Mouse (Mus musculus) lung, postnatal 36 days (tissue): Measurements from ENCODE around the gene Dnah2.
A peak's percentile ranks its signal among the peaks of the same experiment; 100 is the strongest.
"Not testable (repeated sequence)": the region's sequence is repeated elsewhere in the genome, so short reads cannot be mapped to it uniquely, and the experiment has no call there.

ENCODE experiments used
- DNase-seq: peaks from one replicate; pipeline ENCODE4 v3.0.0; 2022; ENCODE audit warnings: mixed read lengths

Gene Dnah2

DNA sequence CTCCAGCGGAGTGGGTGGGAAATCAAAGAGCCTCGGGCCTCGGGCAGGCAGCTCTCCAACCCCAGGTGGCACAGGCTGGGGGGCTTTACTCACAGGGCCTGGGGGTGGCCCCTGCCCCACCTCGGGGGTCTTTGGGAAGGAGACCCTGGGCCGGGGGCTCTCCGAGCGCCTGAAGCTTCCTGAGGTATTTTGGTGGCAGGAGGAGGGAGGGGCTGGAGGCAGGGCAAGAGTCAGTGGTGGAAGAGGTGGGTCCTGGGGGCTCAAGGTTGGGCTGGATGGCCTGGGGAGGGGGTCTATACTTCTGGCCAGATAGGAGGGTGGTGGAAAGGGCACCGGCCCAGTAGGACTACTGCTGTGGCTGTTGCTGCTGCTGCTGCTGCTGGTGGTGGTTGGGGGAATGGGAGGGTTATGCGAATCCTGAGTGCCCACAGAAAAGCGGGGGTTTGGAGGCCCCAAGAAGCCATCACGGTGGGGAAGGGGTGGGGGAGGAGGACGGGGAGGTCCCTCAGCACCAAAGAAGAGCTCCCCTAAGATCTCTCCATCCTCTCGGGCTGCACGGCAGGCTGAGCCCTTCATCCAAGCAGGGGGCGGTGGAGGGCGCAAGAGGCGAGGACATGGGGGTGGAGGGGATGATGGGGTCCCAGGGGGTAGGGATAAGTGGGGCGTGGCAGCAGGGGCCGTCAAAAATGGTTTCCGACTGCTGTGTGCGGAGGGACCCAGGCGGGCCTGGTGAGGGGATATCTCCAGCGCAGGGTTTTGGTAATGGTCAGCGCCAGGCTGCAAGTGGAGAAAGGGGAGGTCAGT, 143.3 kb downstream of the Dnah2 start:
- DNase-seq, result no peak

DNA sequence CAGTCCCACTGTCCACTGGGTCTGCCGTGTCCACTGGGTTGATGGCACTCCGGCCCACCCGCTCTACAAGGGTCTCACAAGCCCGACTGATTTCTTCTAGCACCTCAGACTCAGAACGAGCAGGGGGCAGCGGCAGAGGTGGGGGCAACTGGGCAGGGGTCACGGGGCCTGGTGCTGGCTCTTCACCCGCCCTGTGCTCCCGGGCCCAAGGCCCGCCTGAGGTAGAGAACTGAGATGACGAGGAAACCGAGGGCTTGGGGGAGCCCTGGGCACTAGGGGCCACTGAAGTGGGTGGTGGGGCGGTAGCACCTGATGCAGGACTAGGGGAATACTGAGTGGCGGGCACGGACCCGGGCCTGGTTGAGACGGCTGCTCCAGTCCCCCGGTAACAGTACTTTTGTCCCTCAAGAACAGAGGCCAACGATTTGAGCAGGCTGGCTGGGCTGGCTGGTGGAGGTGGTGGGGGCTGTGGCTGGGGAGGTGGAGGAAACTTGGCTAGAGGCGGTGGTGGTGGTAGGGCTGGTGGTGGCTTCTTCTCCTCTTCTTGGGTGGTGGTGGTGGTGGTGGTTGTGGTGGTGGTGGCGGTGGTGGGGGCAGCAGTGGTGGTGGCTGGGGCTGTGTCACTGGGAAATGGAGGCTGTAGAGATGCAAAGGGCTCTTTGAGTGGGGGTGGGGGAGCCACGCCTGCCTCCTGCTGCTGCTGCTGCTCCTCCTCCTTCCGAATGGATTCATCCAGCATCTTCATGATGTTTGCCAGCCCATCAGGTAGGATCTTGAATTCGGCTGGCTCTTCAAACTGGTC, 144.1 kb downstream of the Dnah2 start:
- DNase-seq, result no peak

DNA sequence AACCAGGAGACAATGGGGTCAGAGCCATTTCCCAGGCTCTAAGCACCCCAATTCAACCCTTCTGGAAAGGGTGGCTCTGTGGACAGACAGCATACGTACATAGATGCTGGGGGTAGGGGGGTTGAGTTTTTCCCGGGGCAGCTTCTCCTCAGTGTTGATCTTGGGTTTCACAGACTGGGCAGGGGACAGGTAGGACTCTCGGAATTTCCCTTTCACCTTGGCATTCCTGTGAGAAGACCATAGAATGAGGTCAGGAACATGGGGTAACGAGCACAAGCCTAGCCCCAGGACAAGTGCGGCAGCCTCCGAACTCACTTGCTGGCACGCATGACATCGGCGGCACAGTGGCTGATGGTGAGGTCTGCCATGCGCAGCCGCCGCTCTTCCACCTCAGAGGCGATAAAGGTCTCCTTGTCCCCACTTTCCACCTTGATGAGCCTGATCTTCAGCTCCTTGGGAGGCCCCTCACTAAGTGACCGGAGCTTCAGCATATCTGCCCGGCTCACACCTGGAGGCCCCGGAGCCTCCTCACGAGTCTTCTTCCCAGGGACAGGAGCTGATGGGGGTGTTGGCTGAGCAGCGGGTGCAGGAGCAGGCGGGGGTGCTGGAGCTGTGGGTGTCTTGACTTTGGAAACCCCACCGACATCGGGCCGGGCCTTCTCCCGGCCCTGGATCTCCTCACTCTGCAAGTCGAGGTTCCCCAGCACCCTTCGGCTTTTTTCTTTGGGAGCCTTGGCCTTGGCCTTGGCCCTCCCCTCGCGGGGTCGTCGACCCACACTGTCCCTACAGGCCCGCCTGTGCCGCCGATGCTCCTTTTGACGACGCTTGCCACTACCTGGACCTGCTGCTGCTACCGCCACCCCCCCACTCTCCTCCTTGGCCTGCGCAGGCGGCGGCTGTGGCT, 145.0 kb downstream of the Dnah2 start:
- DNase-seq, result no peak

- DNase-seq, result no peak
Observed at GRCm38 (mm10) chr11:69401987-69402386, 146.9 kb downstream of the Dnah2 start.

DNA sequence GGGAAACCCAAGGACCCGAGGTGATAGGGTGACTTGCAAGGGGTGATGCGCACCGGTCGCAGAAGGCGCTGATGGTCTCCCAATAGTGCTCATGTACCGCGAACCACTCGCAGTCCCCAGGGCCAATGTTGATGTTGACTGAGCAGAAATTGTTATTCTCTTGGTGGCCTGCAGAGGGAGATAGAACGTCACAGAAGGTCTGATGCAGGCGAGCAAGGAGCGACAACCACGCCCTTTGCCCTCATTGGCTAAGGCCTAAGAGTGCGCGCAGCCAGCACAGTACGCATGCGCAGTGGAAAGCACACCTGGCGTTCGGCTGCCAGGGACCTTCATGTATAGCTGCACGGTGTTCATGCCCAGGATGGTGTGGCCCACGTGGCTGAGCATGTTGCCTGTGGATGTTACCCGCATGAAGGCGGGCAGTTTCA, 147.7 kb downstream of the Dnah2 start:
- DNase-seq, result peak; percentile 96

- DNase-seq, result no peak
Observed at GRCm38 (mm10) chr11:69400083-69400850, 148.6 kb downstream of the Dnah2 start.

- DNase-seq, result no peak
Observed at GRCm38 (mm10) chr11:69399201-69400082, 149.5 kb downstream of the Dnah2 start.

- DNase-seq, result no peak
Observed at GRCm38 (mm10) chr11:69398486-69399200, 150.3 kb downstream of the Dnah2 start.

DNA sequence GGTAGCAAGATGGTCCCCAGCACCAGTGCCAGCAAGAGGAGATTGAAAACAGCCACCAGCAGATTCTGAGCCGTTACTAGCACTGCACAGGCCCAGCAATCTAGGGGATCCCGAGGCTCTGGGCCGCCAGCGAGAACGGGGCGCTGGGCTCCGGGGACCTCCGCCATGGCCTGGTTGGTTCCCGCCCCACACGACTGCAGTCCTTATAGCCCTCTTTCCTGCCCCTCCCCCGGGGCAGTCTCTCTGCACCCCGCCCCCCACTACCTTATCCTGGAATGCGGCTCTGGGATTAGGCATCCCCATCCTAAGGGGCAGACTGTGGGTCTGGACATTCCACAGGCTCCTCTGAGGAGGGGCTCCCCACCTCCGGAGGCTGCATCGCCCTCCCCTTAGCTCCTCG, 150.9 kb downstream of the Dnah2 start, which contains the start of gene Tmem88:
Gene Tmem88, minus strand, starts transcription at position 176 of the 400 bp plus-strand sequence.
- peak; percentile 50 for DNase-seq

- DNase-seq, result no peak
Observed at GRCm38 (mm10) chr11:69397581-69398057, 151.3 kb downstream of the Dnah2 start.

- peak; percentile 65 for DNase-seq
Observed at GRCm38 (mm10) chr11:69396772-69397171, 152.1 kb downstream of the Dnah2 start.

GRCm38 (mm10) chr11:69395634-69396373, 153.1 kb downstream of the Dnah2 start:
- DNase-seq, result peak; percentile 98

DNA sequence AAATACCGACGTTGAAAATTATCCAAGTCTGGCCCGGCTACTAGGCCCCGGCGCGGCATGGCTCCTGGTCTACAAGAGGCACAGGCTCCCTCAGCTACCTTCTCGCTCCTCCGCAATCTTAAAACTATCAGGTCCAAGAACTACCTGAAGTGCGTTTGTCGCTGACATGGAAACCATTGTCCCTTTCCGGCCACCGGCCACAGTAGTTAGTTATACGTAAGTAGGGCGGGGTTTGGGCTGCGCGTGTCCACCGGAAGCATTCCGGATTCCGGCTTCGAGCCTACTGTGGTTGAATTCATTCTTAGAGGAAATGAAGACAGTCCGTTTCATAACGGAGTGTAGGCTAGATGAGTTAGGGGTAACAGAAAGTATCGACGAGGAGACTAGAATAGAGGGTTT, 153.7 kb downstream of the Dnah2 start, which contains the start of the genes Naa38 and Cyb5d1:
Gene Naa38, plus strand, starts transcription at position 253 of the 399 bp plus-strand sequence.
Gene Cyb5d1, minus strand, starts transcription at position 397 of the 399 bp plus-strand sequence.
- peak; percentile 96 for DNase-seq

GRCm38 (mm10) chr11:69394591-69395167, 154.2 kb downstream of the Dnah2 start:
- not testable (repeated sequence) for DNase-seq

DNA sequence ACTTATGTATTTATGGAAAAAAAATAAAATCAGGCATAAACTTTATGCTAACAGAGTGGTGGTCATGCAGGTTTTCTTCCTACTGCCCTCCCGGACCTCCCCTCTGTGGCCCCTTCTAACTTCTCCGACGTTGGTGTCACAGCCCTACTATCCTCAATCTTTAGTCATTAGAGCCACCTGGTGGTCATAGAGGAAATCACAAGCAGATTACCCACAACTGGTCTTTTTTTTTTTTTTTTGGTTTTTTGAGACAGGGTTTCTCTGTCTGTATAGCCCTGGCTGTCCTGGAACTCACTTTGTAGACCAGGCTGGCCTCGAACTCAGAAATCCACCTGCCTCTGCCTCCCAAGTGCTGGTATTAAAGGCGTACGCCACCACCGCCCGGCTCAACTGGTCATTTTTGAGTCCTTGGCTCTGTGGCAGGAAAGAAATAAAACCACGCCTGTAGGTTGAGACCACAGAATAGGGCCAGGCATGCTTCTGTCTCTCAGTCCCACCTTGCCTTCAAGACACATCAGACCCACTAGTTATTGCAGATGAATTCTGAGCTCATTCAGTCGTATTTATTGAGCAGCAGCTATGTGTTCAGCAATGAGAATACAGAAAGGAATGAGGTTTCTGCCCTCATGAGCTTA, 158.4 kb downstream of the Dnah2 start:
- peak; percentile 95 for DNase-seq

DNA sequence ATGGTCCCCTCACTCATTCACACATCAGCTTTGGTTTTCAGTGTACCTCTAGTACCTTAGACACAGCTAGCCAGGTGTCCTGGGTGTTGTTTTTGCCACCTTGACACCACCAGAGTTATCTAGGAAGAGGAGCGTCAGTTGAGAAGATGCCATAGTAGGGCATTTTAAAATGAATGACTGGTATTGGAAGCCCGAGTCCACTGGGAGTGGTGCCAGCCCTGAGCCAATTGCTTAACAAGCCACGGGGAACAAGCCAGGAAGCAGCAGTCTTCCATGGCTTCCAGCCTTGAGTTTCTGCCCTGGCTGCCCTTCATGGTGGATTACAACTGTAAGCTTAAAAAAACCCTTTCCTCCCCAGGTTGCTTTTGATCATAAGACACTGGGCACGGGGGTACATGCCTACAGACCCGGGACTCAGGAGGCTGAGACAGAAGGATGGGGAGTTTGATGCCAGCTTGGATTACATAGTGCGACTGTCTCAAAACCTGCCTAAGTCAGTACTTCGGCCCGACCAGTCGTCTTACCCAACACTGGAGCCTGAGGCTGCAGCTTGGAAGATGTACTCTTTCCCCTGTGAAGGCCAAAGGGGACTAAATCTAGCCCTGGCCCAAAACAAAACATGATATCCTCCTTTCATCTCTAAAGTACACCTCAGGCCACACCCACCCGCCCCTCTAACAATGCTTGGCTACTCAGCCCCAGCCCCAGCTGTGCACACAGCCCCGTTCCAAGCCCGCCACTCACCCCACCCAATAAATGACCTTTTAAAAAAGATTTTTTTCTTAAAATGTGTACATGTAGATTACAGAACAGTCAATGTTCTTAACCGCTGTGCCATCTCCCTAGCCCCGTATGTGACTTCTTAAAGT, 159.1 kb downstream of the Dnah2 start:
- peak; percentile 50 for DNase-seq

DNA sequence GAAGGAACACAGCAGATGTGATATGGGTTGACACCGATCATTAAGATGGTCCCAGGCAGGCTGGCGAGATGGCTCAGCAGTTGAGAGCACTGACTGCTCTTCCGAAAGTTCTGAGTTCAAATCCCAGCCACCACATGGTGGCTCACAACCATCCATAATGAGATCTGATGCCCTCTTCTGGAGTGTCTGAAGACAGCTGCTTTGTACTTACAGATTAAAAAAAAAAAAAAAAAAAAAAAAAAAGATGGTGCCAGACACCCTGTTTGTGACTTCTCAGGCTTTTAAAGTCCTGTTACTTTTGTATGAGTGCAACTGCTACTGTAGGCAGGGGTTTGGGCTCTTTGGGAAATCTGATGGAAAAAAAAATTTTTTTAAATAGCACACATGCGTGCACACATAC, 160.2 kb downstream of the Dnah2 start:
- no peak for DNase-seq
